Mouse (Mus musculus) olfactory bulb, adult 2 months (tissue): ENCODE measurements at regions not wholly inside any gene's neighbourhood (a gene's known extent, or its start where the extent isn't known, plus 50 kb on each side); places are given as distances from the start of the nearest gene placed in this dataset.

Experiments
- CTCF ChIP-seq: fragments of 200-500 bp; IDR thresholded peaks from 2 replicates; pipeline ENCODE4 v1.5.1; 2012; ENCODE audit warnings: low read depth, mild to moderate bottlenecking, low read length, moderate library complexity; ENCODE audit not compliant: insufficient read depth
- POLR2A ChIP-seq: fragments of 200-500 bp; IDR thresholded peaks from 2 replicates; pipeline ENCODE4 v1.6.1; 2012; ENCODE audit warnings: mild to moderate bottlenecking, low read depth, low read length, moderate library complexity; ENCODE audit not compliant: insufficient read depth

DNA sequence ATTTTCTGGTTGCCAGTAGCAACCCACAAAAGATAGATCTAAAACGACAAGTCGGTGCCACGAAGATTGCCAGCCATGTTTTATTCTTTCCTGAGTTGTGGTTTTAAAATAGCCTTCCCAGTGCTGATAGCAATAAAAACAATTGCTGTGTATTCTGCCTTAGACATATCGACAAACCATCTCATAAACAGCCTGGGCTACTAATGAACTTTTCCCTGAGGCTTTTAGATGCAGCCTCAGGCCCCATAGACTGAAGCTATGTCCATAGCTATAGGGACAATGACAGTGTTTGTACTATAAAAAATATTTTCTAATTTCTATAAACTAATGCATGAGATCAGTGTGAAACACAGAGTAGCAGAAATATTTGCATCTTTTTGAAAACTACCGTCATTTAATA is 63.7 kb upstream of the Scel start:
- TF ChIP-seq POLR2A: no peak
- TF ChIP-seq CTCF: no peak
